Mouse (Mus musculus) embryonic facial prominence, embryonic 12.5 days (tissue): ENCODE measurements at regions not wholly inside any gene's neighbourhood (a gene's known extent, or its start where the extent isn't known, plus 50 kb on each side); places are given as distances from the start of the nearest gene placed in this dataset.
A peak's percentile ranks its signal among the peaks of the same experiment; 100 is the strongest.

Experiments
- ATAC-seq: fragments of 200-750 bp; cut with Nextera tagmentation; 2 replicates; pipeline ENCODE4 v1.8.0; 2017; ENCODE audit not compliant: insufficient number of reproducible peaks, insufficient read depth, low FRiP score, low TSS enrichment
- H3K27ac ChIP-seq: fragments of 300-500 bp; sonication (generic); 2 replicates; pipeline ENCODE4 v1.5.1; 2016; ENCODE audit warnings: mild to moderate bottlenecking
- H3K27me3 ChIP-seq: fragments of 300-500 bp; sonication (generic); 2 replicates; pipeline ENCODE4 v1.6.1; 2016; ENCODE audit warnings: mild to moderate bottlenecking, moderate library complexity
- H3K36me3 ChIP-seq: fragments of 300-500 bp; sonication (generic); 2 replicates; pipeline ENCODE4 v1.6.1; 2016; ENCODE audit warnings: mild to moderate bottlenecking
- H3K4me1 ChIP-seq: fragments of 300-500 bp; sonication (generic); 2 replicates; pipeline ENCODE4 v1.6.1; 2016
- H3K4me2 ChIP-seq: fragments of 300-500 bp; sonication (generic); replicated peaks from 2 replicates; pipeline ENCODE4 v1.6.1; 2016; ENCODE audit warnings: mild to moderate bottlenecking, moderate library complexity
- H3K4me3 ChIP-seq: fragments of 300-500 bp; sonication (generic); 2 replicates; pipeline ENCODE4 v1.5.1; 2016; ENCODE audit warnings: mild to moderate bottlenecking
- H3K9ac ChIP-seq: fragments of 300-500 bp; sonication (generic); 2 replicates; pipeline ENCODE4 v1.6.1; 2016; ENCODE audit warnings: mild to moderate bottlenecking, moderate library complexity
- H3K9me3 ChIP-seq: fragments of 300-500 bp; sonication (generic); 2 replicates; pipeline ENCODE4 v1.6.1; 2016; ENCODE audit warnings: mild to moderate bottlenecking, moderate library complexity
- WGBS: fragments of 180-500 bp; shearing (Covaris S2); methylation state at CpG from one replicate; pipeline ENCODE4 v1.1.7; 2016; 5-methylcytosine and 5-hydroxymethylcytosine counted together

GRCm38 (mm10) chr10:92556526-92557422, 165.4 kb downstream of the Nedd1 start:
- Histone ChIP-seq H3K27me3 (no peaks in the 10 kb centered on the region), H3K4me1 (peaks cover 19% of the 10 kb centered on the region; the same call in 1 of the 2 replicates), H3K9ac (no peak overlapping the region), H3K9me3 (no peaks in the 10 kb centered on the region), H3K27ac (peak overlapping the region; percentile 66), H3K4me2 (peak overlapping the region; percentile 22), H3K4me3 (no peak overlapping the region), H3K36me3 (no peaks in the 10 kb centered on the region)
- 8% methylated on average over 8 of the region's 8 CpGs for WGBS
- ATAC-seq, result 0 out of 2 replicates have a peak, but pooled peaks have one; percentile 54

- no peaks in the 10 kb centered on the region for H3K36me3 ChIP-seq
- H3K27me3 ChIP-seq, result no peaks in the 10 kb centered on the region
- ATAC-seq, result no peak
- peak overlapping the region; percentile 66 for H3K27ac ChIP-seq
- H3K4me1 ChIP-seq, result peaks cover 19% of the 10 kb centered on the region; the same call in 1 of the 2 replicates
- H3K4me2 ChIP-seq, result peak overlapping the region; percentile 22
- H3K9ac ChIP-seq, result no peak overlapping the region
- H3K9me3 ChIP-seq, result no peaks in the 10 kb centered on the region
- WGBS, result 28% methylated on average over 13 of the region's 13 CpGs
- H3K4me3 ChIP-seq, result no peak overlapping the region
These were observed 166.3 kb downstream of the Nedd1 start for GRCm38 (mm10) chr10:92555727-92556525.

DNA sequence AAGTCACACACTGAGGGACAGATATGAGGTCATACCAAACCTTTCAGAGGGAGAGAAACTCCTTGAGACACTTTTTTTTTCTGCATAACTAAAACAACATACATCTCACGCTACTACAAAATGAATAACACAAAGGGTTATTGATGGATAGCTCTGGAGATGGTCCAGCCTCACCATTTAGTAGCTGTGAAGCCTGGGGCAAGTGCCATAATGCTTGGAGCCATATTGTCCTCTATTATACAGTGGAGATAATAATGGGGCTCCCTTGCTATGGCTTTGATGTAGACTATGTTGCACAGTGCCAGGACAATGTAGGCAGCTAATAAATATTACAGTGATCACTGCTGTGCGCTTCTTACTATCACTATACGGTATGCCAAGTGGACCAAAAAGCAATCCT, 168.3 kb downstream of the Nedd1 start:
- no peak overlapping the region for H3K4me2 ChIP-seq
- no peaks in the 10 kb centered on the region for H3K27me3 ChIP-seq
- H3K27ac ChIP-seq, result no peak overlapping the region
- no peaks in the 10 kb centered on the region for H3K9me3 ChIP-seq
- no peaks in the 10 kb centered on the region for H3K36me3 ChIP-seq
- no peak overlapping the region for H3K4me3 ChIP-seq
- ATAC-seq, result no peak
- 85% methylated on average over 3 of the region's 3 CpGs for WGBS
- peaks cover 19% of the 10 kb centered on the region; the same call in 1 of the 2 replicates for H3K4me1 ChIP-seq
- H3K9ac ChIP-seq, result no peak overlapping the region

DNA sequence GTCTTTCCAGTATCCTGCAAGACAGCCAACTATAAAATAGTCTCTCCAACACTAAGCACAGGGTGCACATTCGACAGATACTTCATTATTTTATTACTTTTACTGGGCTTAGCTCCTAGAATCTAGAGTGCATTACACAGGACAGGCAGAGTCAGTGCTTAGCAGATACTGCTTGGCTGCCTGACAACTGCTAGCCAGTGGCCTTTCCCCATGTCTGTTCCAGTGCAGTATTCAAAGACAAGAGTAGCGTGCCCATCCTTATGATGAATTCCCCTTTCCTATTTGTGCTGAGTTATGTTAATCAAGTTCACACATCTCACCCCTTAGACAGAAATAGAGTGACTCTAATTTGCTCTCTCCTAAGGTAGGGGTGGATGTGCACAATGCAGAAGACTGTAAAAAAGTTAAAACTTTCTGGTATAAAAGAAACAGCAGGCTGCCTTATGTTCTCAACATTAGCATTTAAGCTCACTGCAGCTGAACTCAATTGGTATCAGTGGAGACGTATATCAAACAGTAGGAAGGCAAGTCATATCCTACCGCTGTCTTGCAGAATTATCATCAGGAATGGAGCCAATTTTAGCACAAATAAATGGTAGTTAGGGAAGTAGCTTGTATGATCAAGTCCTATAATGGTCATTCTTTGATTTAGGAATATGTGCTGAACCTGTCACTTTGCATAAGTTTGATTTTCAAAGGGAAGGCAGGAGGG, 173.2 kb downstream of the Nedd1 start:
- ATAC-seq, result no peak
- H3K27me3 ChIP-seq, result no peaks in the 10 kb centered on the region
- 72% methylated on average over 4 of the region's 4 CpGs for WGBS

DNA sequence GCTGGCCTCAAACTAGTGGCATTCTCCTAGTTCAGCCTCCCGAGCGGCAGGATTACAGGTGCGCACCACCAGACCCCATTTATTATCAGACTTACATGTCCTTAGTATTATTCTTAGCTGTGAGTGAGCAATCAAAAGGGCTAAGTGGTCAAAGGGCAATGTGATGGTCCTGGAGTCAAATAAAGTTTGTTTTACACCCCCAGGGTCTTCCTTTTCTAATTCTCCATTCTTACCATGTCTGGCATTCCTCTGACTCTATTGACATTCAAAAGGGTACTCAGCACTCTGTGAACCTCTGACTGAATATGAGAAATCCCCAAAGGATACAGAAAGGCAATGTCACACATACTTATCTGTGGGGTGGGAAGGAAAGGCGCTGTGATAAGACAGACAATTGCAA, 183.8 kb downstream of the Nedd1 start:
- Histone ChIP-seq H3K4me2 (no peak overlapping the region), H3K36me3 (no peaks in the 10 kb centered on the region), H3K9ac (no peak overlapping the region), H3K9me3 (no peaks in the 10 kb centered on the region), H3K4me3 (no peak overlapping the region), H3K27ac (no peak overlapping the region), H3K4me1 (no peaks in the 10 kb centered on the region), H3K27me3 (no peaks in the 10 kb centered on the region)
- 78% methylated on average over 4 of the region's 4 CpGs for WGBS
- ATAC-seq, result no peak

More for the DNA sequence above, 173.2 kb downstream of the Nedd1 start:
- Histone ChIP-seq H3K9me3 (no peaks in the 10 kb centered on the region), H3K4me1 (no peaks in the 10 kb centered on the region), H3K4me2 (no peak overlapping the region), H3K36me3 (no peaks in the 10 kb centered on the region), H3K27ac (no peak overlapping the region), H3K9ac (no peak overlapping the region), H3K4me3 (no peak overlapping the region)

GRCm38 (mm10) chr10:92516886-92517285, 205.3 kb downstream of the Nedd1 start:
- Histone ChIP-seq H3K4me1 (no peaks in the 10 kb centered on the region), H3K27me3 (no peaks in the 10 kb centered on the region), H3K9ac (no peak overlapping the region), H3K27ac (no peak overlapping the region), H3K4me3 (no peak overlapping the region), H3K4me2 (no peak overlapping the region), H3K9me3 (no peaks in the 10 kb centered on the region), H3K36me3 (no peaks in the 10 kb centered on the region)
- ATAC-seq, result no peak
- WGBS, result 83% methylated on average over 5 of the region's 5 CpGs

DNA sequence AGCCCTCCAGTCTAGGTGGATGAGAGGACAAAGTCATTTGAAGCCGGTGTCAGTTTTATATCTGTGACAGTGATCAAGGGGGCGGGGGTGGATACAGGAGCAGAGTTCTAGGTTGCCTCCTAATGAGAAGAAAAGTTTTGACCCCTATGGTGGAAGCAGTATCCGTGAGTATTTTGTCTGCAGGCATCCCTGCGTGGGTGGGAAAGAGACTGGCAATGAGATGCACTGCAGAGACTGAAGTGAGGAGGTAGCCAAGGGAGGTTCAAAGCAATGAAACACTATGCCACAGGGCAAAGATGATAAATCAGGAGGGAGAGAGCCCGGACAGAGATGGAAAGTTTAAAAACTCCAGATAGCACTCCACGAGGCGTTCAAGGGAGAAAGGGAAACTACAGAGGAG, 210.5 kb downstream of the Nedd1 start:
- H3K27me3 ChIP-seq, result no peaks in the 10 kb centered on the region
- no peaks in the 10 kb centered on the region for H3K4me1 ChIP-seq
- H3K4me3 ChIP-seq, result no peak overlapping the region
- no peak for ATAC-seq
- H3K27ac ChIP-seq, result no peak overlapping the region
- H3K36me3 ChIP-seq, result no peaks in the 10 kb centered on the region
- no peak overlapping the region for H3K9ac ChIP-seq
- H3K9me3 ChIP-seq, result no peaks in the 10 kb centered on the region
- no peak overlapping the region for H3K4me2 ChIP-seq
- 77% methylated on average over 7 of the region's 7 CpGs for WGBS

- 74% methylated on average over 2 of the region's 2 CpGs for WGBS
- no peak overlapping the region for H3K27ac ChIP-seq
- no peaks in the 10 kb centered on the region for H3K9me3 ChIP-seq
- no peak for ATAC-seq
- no peak overlapping the region for H3K4me2 ChIP-seq
- no peaks in the 10 kb centered on the region for H3K4me1 ChIP-seq
- H3K36me3 ChIP-seq, result no peaks in the 10 kb centered on the region
- H3K4me3 ChIP-seq, result no peak overlapping the region
- no peak overlapping the region for H3K9ac ChIP-seq
- no peaks in the 10 kb centered on the region for H3K27me3 ChIP-seq
These were observed 211.5 kb downstream of the Nedd1 start for GRCm38 (mm10) chr10:92510677-92511076.

DNA sequence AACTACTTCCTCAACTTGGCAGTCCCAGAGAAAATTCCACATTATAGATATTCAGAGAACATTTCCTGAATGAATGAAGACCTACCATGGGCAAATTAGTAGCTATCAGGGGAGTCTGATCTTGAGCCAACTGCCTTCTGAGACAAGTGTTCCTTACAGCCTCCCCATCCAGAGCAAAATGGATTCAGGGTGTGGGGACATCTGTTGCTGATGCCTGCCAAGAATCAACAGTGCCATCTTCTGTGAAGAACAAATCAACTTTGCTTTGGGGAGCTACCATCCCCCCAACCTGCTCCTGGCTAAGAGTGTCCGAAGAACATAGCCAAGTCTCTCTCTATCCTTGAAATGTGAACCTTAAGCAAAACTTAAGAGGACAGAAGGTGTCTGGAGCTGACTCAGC, 217.9 kb downstream of the Nedd1 start:
- no peaks in the 10 kb centered on the region for H3K9me3 ChIP-seq
- H3K4me1 ChIP-seq, result no peaks in the 10 kb centered on the region
- no peak for ATAC-seq
- no peaks in the 10 kb centered on the region for H3K27me3 ChIP-seq
- no peak overlapping the region for H3K4me2 ChIP-seq
- H3K4me3 ChIP-seq, result no peak overlapping the region
- H3K27ac ChIP-seq, result no peak overlapping the region
- H3K36me3 ChIP-seq, result no peaks in the 10 kb centered on the region
- H3K9ac ChIP-seq, result no peak overlapping the region
- 84% methylated on average over 1 of the region's 1 CpGs for WGBS

DNA sequence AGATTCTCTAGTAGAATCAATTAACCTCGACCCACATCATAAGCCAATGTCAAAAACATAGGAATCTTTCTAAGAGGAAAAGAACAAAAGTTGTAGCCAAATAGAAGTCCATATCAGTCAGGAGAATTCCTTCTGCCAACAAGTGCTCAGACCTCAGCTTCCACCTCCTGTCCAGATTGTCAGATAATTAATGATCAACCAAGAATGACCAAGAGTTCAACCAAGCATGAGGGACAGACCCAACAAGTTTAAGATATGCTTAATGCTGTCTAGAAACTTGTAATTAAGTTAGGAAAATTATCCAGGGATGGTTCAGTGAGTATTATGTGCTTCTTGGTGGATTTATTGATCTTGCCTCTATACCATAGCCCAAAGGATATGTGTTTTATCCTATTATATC, 238.6 kb downstream of the Nedd1 start:
- no peaks in the 10 kb centered on the region for H3K27me3 ChIP-seq
- H3K4me2 ChIP-seq, result no peak overlapping the region
- H3K4me1 ChIP-seq, result no peaks in the 10 kb centered on the region
- H3K9ac ChIP-seq, result no peak overlapping the region
- 63% methylated on average over 1 of the region's 1 CpGs for WGBS
- peaks cover 4% of the 10 kb centered on the region; the same call in 1 of the 2 replicates for H3K9me3 ChIP-seq
- H3K4me3 ChIP-seq, result no peak overlapping the region
- ATAC-seq, result no peak
- H3K36me3 ChIP-seq, result no peaks in the 10 kb centered on the region
- no peak overlapping the region for H3K27ac ChIP-seq

DNA sequence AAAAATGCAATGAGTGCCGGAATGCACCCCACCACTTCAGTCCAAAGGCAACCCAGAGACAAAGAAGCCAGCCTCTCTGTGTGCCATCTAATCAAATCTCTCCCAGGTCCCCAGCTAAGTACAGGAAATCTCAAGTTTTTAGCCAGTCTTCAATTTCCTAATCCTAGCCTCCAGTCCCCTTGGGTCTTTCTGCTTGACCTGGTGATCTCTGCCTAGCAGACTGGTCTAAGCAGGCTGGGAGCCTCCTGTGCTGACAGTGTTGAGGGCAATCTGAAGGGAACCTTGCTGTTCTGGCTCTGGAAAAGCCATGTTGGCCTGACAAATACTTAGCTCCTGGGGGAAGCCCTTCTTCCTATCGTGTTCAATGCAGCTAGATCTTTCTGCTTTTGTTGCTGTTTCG, 248.9 kb downstream of the Nedd1 start:
- no peak overlapping the region for H3K4me3 ChIP-seq
- H3K27ac ChIP-seq, result no peak overlapping the region
- ATAC-seq, result no peak
- no peaks in the 10 kb centered on the region for H3K36me3 ChIP-seq
- H3K4me1 ChIP-seq, result no peaks in the 10 kb centered on the region
- no peak overlapping the region for H3K4me2 ChIP-seq
- H3K9ac ChIP-seq, result no peak overlapping the region
- no peaks in the 10 kb centered on the region for H3K27me3 ChIP-seq
- H3K9me3 ChIP-seq, result no peaks in the 10 kb centered on the region
- WGBS, result 54% methylated on average over 3 of the region's 3 CpGs
